Mouse (Mus musculus) testis, adult 2 months (tissue): ENCODE measurements at regions not wholly inside any gene's neighbourhood (a gene's known extent, or its start where the extent isn't known, plus 50 kb on each side); places are given as distances from the start of the nearest gene placed in this dataset.

Experiments
- H3K27ac ChIP-seq: fragments of 200-500 bp; 2 replicates; pipeline ENCODE4 v1.5.1; 2012; ENCODE audit warnings: low read depth, low read length; ENCODE audit not compliant: control insufficient read depth, insufficient read depth
- H3K27me3 ChIP-seq: fragments of 200-500 bp; 2 replicates; pipeline ENCODE4 v1.6.1; 2012; ENCODE audit warnings: mild to moderate bottlenecking, low read length, moderate library complexity; ENCODE audit not compliant: control insufficient read depth, insufficient read depth
- H3K36me3 ChIP-seq: fragments of 200-500 bp; 2 replicates; pipeline ENCODE4 v1.6.1; 2012; ENCODE audit warnings: mild to moderate bottlenecking, low read length; ENCODE audit not compliant: control insufficient read depth, insufficient read depth
- H3K4me1 ChIP-seq: fragments of 200-500 bp; 2 replicates; pipeline ENCODE4 v1.6.1; 2012; ENCODE audit warnings: low read length; ENCODE audit not compliant: control insufficient read depth, insufficient read depth
- H3K4me3 ChIP-seq: fragments of 200-500 bp; 2 replicates; pipeline ENCODE4 v1.5.1; 2012; ENCODE audit warnings: low read depth, mild to moderate bottlenecking, low read length, moderate library complexity, mixed read lengths; ENCODE audit not compliant: control insufficient read depth
- CTCF ChIP-seq: fragments of 200-500 bp; IDR thresholded peaks from 2 replicates; pipeline ENCODE4 v1.5.1; 2012; ENCODE audit warnings: low read depth, mild to moderate bottlenecking, inconsistent platforms, low read length, moderate library complexity; ENCODE audit not compliant: control insufficient read depth, insufficient read depth, insufficient replicate concordance
- POLR2A ChIP-seq: fragments of 200-500 bp; IDR thresholded peaks from 2 replicates; pipeline ENCODE4 v1.6.1; 2012; ENCODE audit warnings: low read depth, mild to moderate bottlenecking, inconsistent platforms, low read length, moderate library complexity; ENCODE audit not compliant: control insufficient read depth

- Histone ChIP-seq H3K27ac (no peak overlapping the region), H3K27me3 (no peaks in the 10 kb centered on the region), H3K4me1 (no peaks in the 10 kb centered on the region), H3K36me3 (no peaks in the 10 kb centered on the region), H3K4me3 (no peak overlapping the region)
- TF ChIP-seq POLR2A (no peak), CTCF (no peak)
Measured at GRCm38 (mm10) chrX:142552196-142552595, 129.0 kb upstream of the Tmem164 start.

DNA sequence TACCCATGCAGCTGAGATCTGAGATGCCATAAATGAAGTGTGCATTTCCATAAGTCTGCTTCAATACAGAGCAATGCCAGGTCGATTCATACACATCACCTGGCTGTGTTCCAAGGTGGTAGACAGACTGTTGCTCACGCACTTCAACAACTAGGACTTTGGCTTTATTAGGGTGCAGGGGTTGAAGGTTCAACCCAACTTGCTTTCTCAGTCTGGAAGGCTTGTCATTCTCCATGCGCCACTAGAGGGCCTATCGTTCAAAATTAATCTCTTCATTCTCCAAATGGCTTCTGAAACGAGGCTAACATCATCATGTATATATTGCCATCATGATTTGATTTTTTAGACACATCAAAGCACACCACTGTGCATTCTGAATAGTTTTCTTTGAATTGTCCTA lies 127.0 kb upstream of the Tmem164 start:
- H3K27ac ChIP-seq, result no peak overlapping the region
- no peaks in the 10 kb centered on the region for H3K27me3 ChIP-seq

DNA sequence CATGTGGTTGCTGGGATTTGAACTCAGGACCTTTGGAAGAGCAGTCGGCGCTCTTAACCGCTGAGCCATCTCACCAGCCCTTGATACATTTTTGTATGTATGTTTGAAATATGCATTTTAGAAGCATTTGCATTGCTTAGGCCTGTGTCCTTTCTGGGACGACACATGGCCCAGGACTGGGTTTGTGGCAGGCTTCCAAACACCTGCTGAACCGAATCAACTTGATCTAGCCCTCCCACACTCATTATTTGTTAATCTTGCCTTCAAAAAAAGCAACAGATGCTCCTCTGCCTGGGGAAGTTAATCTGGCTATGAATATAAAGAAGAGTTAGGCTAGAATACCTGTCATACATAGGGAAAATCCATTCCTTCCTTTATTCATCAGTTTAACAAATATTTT lies 123.7 kb upstream of the Tmem164 start:
- TF ChIP-seq CTCF, result no peak
- TF ChIP-seq POLR2A, result no peak
- Histone ChIP-seq H3K36me3 (no peaks in the 10 kb centered on the region), H3K4me3 (no peak overlapping the region), H3K27me3 (no peaks in the 10 kb centered on the region), H3K4me1 (no peaks in the 10 kb centered on the region), H3K27ac (no peak overlapping the region)

More for the DNA sequence above, 127.0 kb upstream of the Tmem164 start:
- Histone ChIP-seq H3K4me3 (no peak overlapping the region), H3K4me1 (no peaks in the 10 kb centered on the region), H3K36me3 (no peaks in the 10 kb centered on the region)
- TF ChIP-seq CTCF (no peak), POLR2A (no peak)

DNA sequence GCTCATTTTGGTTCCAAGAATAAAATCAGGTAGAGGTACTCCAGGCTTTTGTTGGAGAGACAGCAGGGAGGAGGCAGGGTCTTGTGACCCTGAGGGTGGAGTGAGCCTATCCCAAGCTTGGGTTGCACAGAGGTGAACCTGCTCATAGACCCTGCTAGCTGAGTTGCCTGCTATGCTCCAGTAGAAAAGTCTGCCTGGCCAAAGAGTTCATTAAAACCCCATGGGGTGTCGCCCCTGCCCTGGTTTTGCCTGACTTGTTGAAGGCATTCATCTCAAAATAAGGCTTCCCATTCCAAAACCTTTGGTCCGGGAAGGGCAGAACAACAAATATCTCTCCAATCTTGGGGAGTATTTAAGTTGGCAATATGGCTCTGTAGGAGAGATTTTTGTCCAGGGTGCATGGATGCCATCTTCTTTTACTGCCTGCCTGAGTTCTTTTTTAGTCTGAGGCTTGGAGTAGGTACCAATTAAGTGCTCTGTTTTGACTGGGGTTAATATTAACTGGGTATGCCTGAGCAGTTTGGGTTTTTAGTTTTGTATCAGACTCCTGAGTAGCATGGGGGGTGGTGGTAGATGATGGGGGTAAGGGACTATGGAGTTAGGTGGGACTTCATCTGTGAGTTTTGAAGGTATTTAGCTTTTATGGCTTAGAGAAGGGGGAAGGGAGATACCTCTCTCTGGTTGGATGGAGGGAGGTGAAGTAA lies 120.8 kb upstream of the Tmem164 start:
- H3K27me3 ChIP-seq, result no peaks in the 10 kb centered on the region

DNA sequence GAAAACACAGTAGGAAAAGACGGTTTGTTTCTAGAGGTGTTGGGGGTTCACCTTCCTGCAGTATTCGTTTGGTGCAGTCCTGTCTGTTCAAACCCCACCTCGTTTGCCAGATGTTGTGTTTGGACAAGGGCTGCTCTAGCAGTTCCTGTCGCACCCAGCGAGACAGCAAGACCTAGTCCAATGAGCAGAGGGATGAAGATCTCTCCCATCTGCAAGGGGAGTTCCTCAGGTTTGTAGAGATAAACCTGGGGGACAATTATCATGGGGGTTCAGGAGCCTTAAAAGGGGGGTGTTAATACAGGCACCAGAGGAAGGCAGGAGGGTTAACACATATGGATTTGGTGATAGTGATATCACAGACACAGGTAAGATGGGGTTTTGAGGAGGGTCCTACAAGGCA lies 119.4 kb upstream of the Tmem164 start:
- H3K4me1 ChIP-seq, result no peaks in the 10 kb centered on the region
- no peak overlapping the region for H3K27ac ChIP-seq
- no peak overlapping the region for H3K4me3 ChIP-seq
- H3K27me3 ChIP-seq, result no peaks in the 10 kb centered on the region
- TF ChIP-seq CTCF (no peak), POLR2A (no peak)
- no peaks in the 10 kb centered on the region for H3K36me3 ChIP-seq

More for the DNA sequence above, 120.8 kb upstream of the Tmem164 start:
- TF ChIP-seq POLR2A (no peak), CTCF (no peak)
- H3K27ac ChIP-seq, result no peak overlapping the region
- H3K4me1 ChIP-seq, result no peaks in the 10 kb centered on the region
- no peaks in the 10 kb centered on the region for H3K36me3 ChIP-seq
- H3K4me3 ChIP-seq, result no peak overlapping the region

GRCm38 (mm10) chrX:142564186-142564585 lies 117.0 kb upstream of the Tmem164 start:
- H3K27me3 ChIP-seq, result no peaks in the 10 kb centered on the region
- no peaks in the 10 kb centered on the region for H3K36me3 ChIP-seq
- no peak overlapping the region for H3K4me3 ChIP-seq
- no peaks in the 10 kb centered on the region for H3K4me1 ChIP-seq
- no peak overlapping the region for H3K27ac ChIP-seq
- TF ChIP-seq POLR2A, result no peak
- no peak for TF ChIP-seq CTCF

DNA sequence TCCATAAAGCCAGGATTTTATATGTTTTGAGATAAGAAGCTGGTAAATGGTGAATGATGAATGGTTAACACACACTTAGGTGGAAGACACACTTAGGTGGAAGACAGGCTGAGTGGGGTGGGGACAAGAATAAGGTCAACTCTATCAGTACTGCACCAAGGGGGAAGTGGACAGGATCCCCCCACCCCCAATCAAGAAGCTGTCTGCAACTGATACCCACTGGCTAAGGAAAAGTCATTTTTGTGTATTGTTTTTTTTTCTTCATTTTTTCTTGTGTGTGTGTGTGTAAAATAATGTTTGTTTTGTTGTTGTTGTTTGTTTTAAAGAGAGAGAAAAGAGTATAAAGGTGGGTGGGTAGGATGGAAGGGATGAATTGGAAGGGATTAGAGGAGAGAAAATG lies 109.4 kb upstream of the Tmem164 start:
- TF ChIP-seq POLR2A, result no peak
- TF ChIP-seq CTCF, result no peak
- Histone ChIP-seq H3K4me3 (no peak overlapping the region), H3K27me3 (no peaks in the 10 kb centered on the region), H3K4me1 (no peaks in the 10 kb centered on the region), H3K36me3 (no peaks in the 10 kb centered on the region), H3K27ac (no peak overlapping the region)
